In the genomic region with DNA sequence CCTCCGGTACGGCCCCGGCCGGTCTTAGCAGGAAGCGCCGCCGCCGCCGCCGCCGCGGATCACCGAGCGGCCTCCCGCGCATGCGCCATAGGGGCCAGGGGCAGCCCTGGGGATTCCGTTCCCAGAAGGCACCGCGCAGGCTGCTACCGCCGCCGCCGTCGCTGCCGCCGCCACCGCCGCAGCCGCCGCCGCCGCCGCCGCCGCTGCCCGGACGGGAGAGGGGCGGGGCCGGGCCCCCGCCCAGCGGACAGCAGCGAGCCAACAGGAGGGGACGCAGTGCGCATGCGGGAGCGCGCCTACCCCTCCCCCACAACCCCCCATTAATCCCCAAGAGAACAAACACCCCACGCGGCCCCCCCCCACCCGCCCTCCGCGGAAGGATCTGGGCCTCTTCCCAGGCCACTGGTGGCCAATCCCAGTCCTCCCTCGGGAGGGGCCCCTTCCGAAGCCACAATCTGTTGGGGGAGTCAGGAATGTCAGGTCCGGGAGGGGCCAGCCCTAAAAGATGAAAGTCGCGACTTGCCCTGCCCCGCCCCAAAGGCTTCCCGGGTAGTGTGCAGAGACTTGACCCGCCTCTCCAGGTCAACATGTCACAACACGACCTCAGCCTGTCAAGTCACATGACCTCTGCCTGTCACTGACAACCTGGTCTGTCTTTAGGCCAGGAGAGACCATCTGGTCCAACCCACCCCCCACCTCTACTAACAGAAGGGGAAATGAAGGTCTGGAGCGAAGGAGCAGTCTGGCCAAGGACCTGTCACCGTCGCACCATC, we compare ENCODE assay signal across 8 mouse cellular contexts. TPM values are rescaled to one million over a fixed set of nuclear protein-coding genes. Genes with fewer than 3 reads are reported as not detected.
A peak's percentile ranks its signal among the peaks of the same experiment; 100 is the strongest.
DNase-seq lines count a peak whose midpoint lies in the region; ATAC-seq and TF ChIP-seq lines count a peak whose summit lies in the region.

Gene Mbd6, minus strand, starts transcription at position 219 of the 773 bp plus-strand sequence.

- H3K4me3 ChIP-seq in ES-E14 (ENCODE audit: insufficient read depth in 1 of 2, low read depth in 1 of 2, low read length in 2 of 2, poor library complexity in 1 of 2, severe bottlenecking in 1 of 2): peak within 1 kb of the TSS; percentile 89 to 94
- H3K4me3 ChIP-seq in forebrain, embryonic 16.5 days (replicated peaks; ENCODE audit: low read length): peak within 1 kb of the TSS; percentile 61
- peak within 1 kb of the TSS; percentile 84 for H3K4me3 ChIP-seq in lung, embryonic 16.5 days (ENCODE audit: low read length)

- no peaks in the 10 kb centered on the region for H3K27me3 ChIP-seq in forebrain, embryonic 16.5 days (replicated peaks; ENCODE audit: control insufficient read depth, insufficient read depth, low read length)
- H3K27me3 ChIP-seq in lung, embryonic 16.5 days (ENCODE audit: control insufficient read depth, insufficient read depth, low read depth, low read length): no peaks in the 10 kb centered on the region

- intact Hi-C loops in heart, postnatal 36 days (cut with DNase I): loop anchor here (5.0 kb wide), 1 partner anchor 378 kb away; the partner anchor contains the start of genes Nab2 and Nemp1

- H3K9ac ChIP-seq in ES-E14 (ENCODE audit: insufficient read depth, low read depth, low read length, poor library complexity, severe bottlenecking): peak within 1 kb of the TSS; percentile 92
- peak within 1 kb of the TSS; percentile 85 for H3K9ac ChIP-seq in forebrain, embryonic 16.5 days (replicated peaks; ENCODE audit: low read depth, low read length)
- peak within 1 kb of the TSS; percentile 86 for H3K9ac ChIP-seq in lung, embryonic 16.5 days (ENCODE audit: low read length)

- no peaks in the 10 kb centered on the region for H3K9me3 ChIP-seq in ES-E14 (ENCODE audit: control insufficient read depth, insufficient read depth, low read depth, low read length)
- H3K9me3 ChIP-seq in forebrain, embryonic 16.5 days (ENCODE audit: control insufficient read depth, low read length): no peaks in the 10 kb centered on the region
- H3K9me3 ChIP-seq in lung, embryonic 16.5 days (ENCODE audit: control insufficient read depth, low read length): no peaks in the 10 kb centered on the region

- in situ Hi-C loops in ES-E14 (cut with MboI; ENCODE audit: low sequenced_read_pairs in 2 of 2, unreplicated experiment in 2 of 2): no loop called here

- ATAC-seq in forebrain, embryonic 16.5 days: peak; percentile 22
- ATAC-seq in lung, embryonic 16.5 days (ENCODE audit: low read depth): peak; percentile 34

- DNase-seq in ES-E14 (ENCODE audit: low read depth, low spot score): peak; percentile 73
- peak; percentile 96 for DNase-seq in cerebellum, adult 11-12 months
- peak; percentile 89 to 92 for DNase-seq in heart, postnatal 36 days
- peak; percentile 82 to 85 for DNase-seq in layer of hippocampus, adult 8-10 months (ENCODE audit: low spot score in 2 of 2)
- DNase-seq in ovary, postnatal 10 days (ENCODE audit: low spot score): peak; percentile 69
- peak; percentile 87 to 94 for DNase-seq in thymus, postnatal 10 days (ENCODE audit: low spot score in 2 of 2)

- H3K36me3 ChIP-seq in ES-E14 (ENCODE audit: control insufficient read depth, insufficient read depth, low read length, poor library complexity, severe bottlenecking): peaks cover 34% of the 10 kb centered on the region
- peaks cover under 1% of the 10 kb centered on the region; the same call in 1 of the 2 replicates for H3K36me3 ChIP-seq in forebrain, embryonic 16.5 days (ENCODE audit: control insufficient read depth, insufficient read depth)
- peaks cover 23% of the 10 kb centered on the region for H3K36me3 ChIP-seq in lung, embryonic 16.5 days (ENCODE audit: control insufficient read depth, insufficient read depth, low read length)

- H3K27ac ChIP-seq in ES-E14 (ENCODE audit: insufficient read depth, low read depth, low read length, poor library complexity, severe bottlenecking): peak within 1 kb of the TSS; percentile 95
- peak within 1 kb of the TSS; percentile 97 for H3K27ac ChIP-seq in forebrain, embryonic 16.5 days (ENCODE audit: low read length)
- H3K27ac ChIP-seq in lung, embryonic 16.5 days (ENCODE audit: low read length): peak within 1 kb of the TSS; percentile 100

- peak within 1 kb of the TSS; percentile 72 for H3K4me2 ChIP-seq in forebrain, embryonic 16.5 days (ENCODE audit: low read length)
- H3K4me2 ChIP-seq in lung, embryonic 16.5 days (ENCODE audit: low read depth, low read length): peak within 1 kb of the TSS; percentile 91

- H3K4me1 ChIP-seq in ES-E14 (ENCODE audit: control insufficient read depth in 2 of 2, insufficient read depth in 2 of 2, low read length in 2 of 2, poor library complexity in 1 of 2): peaks cover 6 to 33% of the 10 kb centered on the region in 2 experiments
- peaks cover 50% of the 10 kb centered on the region for H3K4me1 ChIP-seq in forebrain, embryonic 16.5 days (replicated peaks; ENCODE audit: control insufficient read depth, insufficient read depth, low read length)
- H3K4me1 ChIP-seq in lung, embryonic 16.5 days (replicated peaks; ENCODE audit: control insufficient read depth, insufficient read depth, low read length): peaks cover 38% of the 10 kb centered on the region

- 0% methylated on average over 50 of the region's 65 CpGs for WGBS in forebrain, embryonic 16.5 days
- WGBS in lung, embryonic 16.5 days: under 1% methylated on average over 22 of the region's 65 CpGs

TF ChIP-seq in ES-E14, 5 proteins besides CTCF, POLR2A, EP300 and RAD21:
- TF ChIP-seq HCFC1 (IDR thresholded peaks at IDR 0.05; ENCODE audit: borderline replicate concordance, insufficient read depth, low read length): no peak
- no peak for TF ChIP-seq ZNF384 (IDR thresholded peaks at IDR 0.05; ENCODE audit: low read depth, low read length)
- TF ChIP-seq ZC3H11A (IDR thresholded peaks at IDR 0.05; ENCODE audit: borderline replicate concordance, low read depth, low read length): peak; percentile 21; the same call in 1 of the 2 replicates
TF ChIP-seq in ES-E14: peak in this region for 1.

RNA-seq across cellular contexts. Expression of gene Mbd6, which starts in this region (rescaled TPM):
- 15.8 and 18.0 TPM in 2 replicates for total RNA-seq in ES-E14 (2012; rRNA removed)
- polyA plus RNA-seq in forebrain, embryonic 16.5 days (2015; fragmentation: Nextera tagmentation; extraction: Ambion mirVana): 10.2 and 15.3 TPM in 2 replicates
- total RNA-seq in heart, postnatal 36 days (2021): 10 to 100 TPM; 22.0 to 24.2 TPM
- total RNA-seq in layer of hippocampus, adult 8-10 months (2022): 10 to 100 TPM; 56.3 to 61.6 (median 56.8) TPM
- 10.6 and 15.2 TPM in 2 replicates for polyA plus RNA-seq in lung, embryonic 16.5 days (2015; fragmentation: Nextera tagmentation; extraction: Ambion mirVana)

Comparison
In these comparisons a context has a peak if more than half of its experiments do, and no peak if none do; other contexts are left out.
1. Peak in every context shown above with its lines: DNase-seq, ATAC-seq, H3K4me3 ChIP-seq and H3K27ac ChIP-seq.